Mouse (Mus musculus) liver, postnatal 0 days (tissue): ENCODE measurements around the gene Hoxd8.

Experiments
- CTCF ChIP-seq: sonication (generic); IDR thresholded peaks from 2 replicates; pipeline ENCODE4 v1.5.1; 2016; ENCODE audit warnings: antibody characterized with exemption, low read depth
- EP300 ChIP-seq: IDR thresholded peaks from 2 replicates; pipeline ENCODE4 v1.6.1; 2016; ENCODE audit warnings: antibody characterized with exemption, low read depth, mild to moderate bottlenecking

- no peak for TF ChIP-seq CTCF
- TF ChIP-seq EP300 = no peak
Measured at GRCm38 (mm10) chr2:74703317-74703716, 1.1 kb upstream of the Hoxd8 start.
